In genomic region chr12:16718660-16719315, GRCm38 (mm10) we compare ENCODE assay signal across 8 mouse cellular contexts.
DNase-seq lines count a peak whose midpoint lies in the region; ATAC-seq and TF ChIP-seq lines count a peak whose summit lies in the region.

No protein-coding gene starts in this region.

- H3K9ac ChIP-seq in ES-E14 (ENCODE audit: insufficient read depth, low read depth, low read length, poor library complexity, severe bottlenecking) = no peak overlapping the region
- H3K9ac ChIP-seq in kidney, embryonic 14.5 days (ENCODE audit: low read depth, low read length) = no peak overlapping the region
- H3K9ac ChIP-seq in lung, embryonic 14.5 days = no peak overlapping the region

- WGBS in kidney, embryonic 14.5 days = 42% methylated on average over 8 of the region's 8 CpGs
- 39% methylated on average over 8 of the region's 8 CpGs for WGBS in lung, embryonic 14.5 days

- H3K9me3 ChIP-seq in ES-E14 (ENCODE audit: control insufficient read depth, insufficient read depth, low read depth, low read length) = no peaks in the 10 kb centered on the region
- no peaks in the 10 kb centered on the region for H3K9me3 ChIP-seq in kidney, embryonic 14.5 days (ENCODE audit: control insufficient read depth, low read length)
- H3K9me3 ChIP-seq in lung, embryonic 14.5 days (ENCODE audit: low read depth, low read length) = no peaks in the 10 kb centered on the region

- H3K27me3 ChIP-seq in kidney, embryonic 14.5 days (ENCODE audit: control insufficient read depth, insufficient read depth, low read length) = no peaks in the 10 kb centered on the region
- no peaks in the 10 kb centered on the region for H3K27me3 ChIP-seq in lung, embryonic 14.5 days (ENCODE audit: insufficient read depth, low read length)

- H3K4me2 ChIP-seq in kidney, embryonic 14.5 days (replicated peaks; ENCODE audit: low read depth, low read length) = no peak overlapping the region
- no peak overlapping the region for H3K4me2 ChIP-seq in lung, embryonic 14.5 days

- H3K4me3 ChIP-seq in ES-E14 (ENCODE audit: insufficient read depth in 1 of 2, low read depth in 1 of 2, low read length in 2 of 2, poor library complexity in 1 of 2, severe bottlenecking in 1 of 2) = no peak overlapping the region
- H3K4me3 ChIP-seq in kidney, embryonic 14.5 days (ENCODE audit: low read length) = no peak overlapping the region
- no peak overlapping the region for H3K4me3 ChIP-seq in lung, embryonic 14.5 days (ENCODE audit: low read depth, low read length)

- DNase-seq in A20 (ENCODE audit: low read depth, low spot score) (peak; percentile 71), ES-E14 (ENCODE audit: low read depth, low spot score) (peak; percentile 68)
- DNase-seq in cerebellum, adult 8-10 months = peak; percentile 26
- peak; percentile 36 for DNase-seq in gastrocnemius, postnatal 14 days
- DNase-seq in lung, embryonic 14.5 days = peak; percentile 92
- peak; percentile 88 for DNase-seq in retina, postnatal 1 day

- peak; percentile 96 for TF ChIP-seq CTCF in lung, embryonic 14.5 days (IDR thresholded peaks at IDR 0.05; ENCODE audit: low read depth)

- no peaks in the 10 kb centered on the region for H3K4me1 ChIP-seq in ES-E14 (ENCODE audit: control insufficient read depth in 2 of 2, insufficient read depth in 2 of 2, low read length in 2 of 2, poor library complexity in 1 of 2)
- H3K4me1 ChIP-seq in kidney, embryonic 14.5 days (ENCODE audit: control insufficient read depth, insufficient read depth, low read length) = no peaks in the 10 kb centered on the region
- no peaks in the 10 kb centered on the region for H3K4me1 ChIP-seq in lung, embryonic 14.5 days (ENCODE audit: insufficient read depth)

- H3K27ac ChIP-seq in ES-E14 (ENCODE audit: insufficient read depth, low read depth, low read length, poor library complexity, severe bottlenecking) = no peak overlapping the region
- no peak overlapping the region for H3K27ac ChIP-seq in kidney, embryonic 14.5 days (ENCODE audit: low read depth, low read length)
- H3K27ac ChIP-seq in lung, embryonic 14.5 days (ENCODE audit: low read depth) = no peak overlapping the region

- intact Hi-C loops in gastrocnemius, postnatal 14 days (cut with DNase I; ENCODE audit: low total_unique reads) = loop anchor here (5.0 kb wide), 1 partner anchor 39 kb away; no protein-coding TSS in a partner anchor

- ATAC-seq in kidney, embryonic 14.5 days (ENCODE audit: low FRiP score, low TSS enrichment) = peak; percentile 75
- peak; percentile 73 for ATAC-seq in lung, embryonic 14.5 days (ENCODE audit: insufficient read depth)
- no peak; the same call in 1 of the 2 replicates for ATAC-seq in erythroid progenitor cell, adult 5-6 weeks (replicated peaks; ENCODE audit: low FRiP score, poor library complexity, severe bottlenecking)

- H3K36me3 ChIP-seq in ES-E14 (ENCODE audit: control insufficient read depth, insufficient read depth, low read length, poor library complexity, severe bottlenecking) = no peaks in the 10 kb centered on the region
- no peaks in the 10 kb centered on the region for H3K36me3 ChIP-seq in kidney, embryonic 14.5 days (ENCODE audit: control insufficient read depth, insufficient read depth, low read length)
- H3K36me3 ChIP-seq in lung, embryonic 14.5 days (ENCODE audit: insufficient read depth) = no peaks in the 10 kb centered on the region

- in situ Hi-C loops in ES-E14 (cut with MboI; ENCODE audit: low sequenced_read_pairs in 2 of 2, unreplicated experiment in 2 of 2) = loop anchor here in 1 of 2 experiments (10.0 to 25.0 kb wide), 2 partner anchors 86 to 294 kb away; partner anchors contain the start of genes 2410004P03Rik, Greb1 and Pqlc3

TF ChIP-seq in ES-E14, 5 proteins besides CTCF, POLR2A, EP300 and RAD21:
- TF ChIP-seq ZNF384 (IDR thresholded peaks at IDR 0.05; ENCODE audit: low read depth, low read length) = no peak
- peak; percentile 71; the same call in 1 of the 2 replicates for TF ChIP-seq ZC3H11A (IDR thresholded peaks at IDR 0.05; ENCODE audit: borderline replicate concordance, low read depth, low read length)
TF ChIP-seq in ES-E14: peak in this region for 1.

Comparison
In these comparisons a context has a peak if more than half of its experiments do, and no peak if none do; other contexts are left out.
1. DNase-seq: peak in every context shown above with its lines; median percentile 92 in lung, embryonic 14.5 days; 88 in retina, postnatal 1 day; 71 in A20; 68 in ES-E14; 36 in gastrocnemius, postnatal 14 days; 26 in cerebellum, adult 8-10 months.